In the genomic region with DNA sequence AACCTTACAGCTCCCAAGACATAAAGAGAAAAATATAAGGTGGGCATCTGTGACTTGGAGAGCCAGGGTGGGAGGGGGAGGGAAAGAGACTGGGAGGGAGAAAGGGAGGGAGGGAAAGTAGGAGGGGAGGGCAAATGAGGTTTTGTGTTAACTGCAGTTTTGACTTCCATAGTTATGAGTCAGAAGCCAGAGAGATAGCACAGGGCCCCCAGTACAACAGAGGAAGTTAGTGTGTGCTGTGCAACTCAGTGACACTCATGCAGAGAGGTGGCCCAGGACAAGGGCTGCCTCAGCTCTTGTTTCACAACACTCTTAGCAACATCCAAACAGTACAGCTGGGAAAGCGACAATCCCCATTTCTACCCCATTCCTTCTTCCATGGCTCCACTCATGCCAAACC, we compare ENCODE assay signal across 11 mouse cellular contexts.
DNase-seq lines count a peak whose midpoint lies in the region; ATAC-seq and TF ChIP-seq lines count a peak whose summit lies in the region.
"Had no signal": no experiment of that assay in that cellular context is flagged by ENCODE, and none has a peak within 500 bp of the region (broad histone marks: within the 10 kb centered on the region; RNA-seq: fewer than 3 reads in every experiment).

No protein-coding gene starts in this region.

- H3K27ac ChIP-seq in kidney, embryonic 16.5 days (ENCODE audit: low read length), result peak overlapping the region; percentile 48
- H3K27ac ChIP-seq in bone marrow, adult 2 months (ENCODE audit: control insufficient read depth, insufficient read depth, low read depth, low read length, poor library complexity), result peak overlapping the region; percentile 63
- peak overlapping the region; percentile 64 for H3K27ac ChIP-seq in heart, embryonic 16.5 days (ENCODE audit: low read length)
- H3K27ac ChIP-seq in midbrain, embryonic 15.5 days, result no peak overlapping the region

- no peak for TF ChIP-seq CTCF in bone marrow, adult 2 months (IDR thresholded peaks at IDR 0.05; ENCODE audit: control insufficient read depth, insufficient read depth, low read length)

- no peaks in the 10 kb centered on the region for H3K27me3 ChIP-seq in kidney, embryonic 16.5 days (ENCODE audit: insufficient read depth, low read length)
- H3K27me3 ChIP-seq in heart, embryonic 16.5 days (ENCODE audit: control insufficient read depth, insufficient read depth, low read length), result no peaks in the 10 kb centered on the region
- H3K27me3 ChIP-seq in myocyte (ENCODE audit: control insufficient read depth, insufficient read depth, insufficient read length), result no peaks in the 10 kb centered on the region
- H3K27me3 ChIP-seq in midbrain, embryonic 15.5 days (replicated peaks), result no peaks in the 10 kb centered on the region

- peaks cover 37% of the 10 kb centered on the region for H3K4me1 ChIP-seq in kidney, embryonic 16.5 days (ENCODE audit: insufficient read depth, low read length)
- peaks cover 17% of the 10 kb centered on the region for H3K4me1 ChIP-seq in bone marrow, adult 2 months (ENCODE audit: control insufficient read depth, insufficient read depth, low read length)
- H3K4me1 ChIP-seq in heart, embryonic 16.5 days (ENCODE audit: control insufficient read depth, insufficient read depth, low read length), result peaks cover 27% of the 10 kb centered on the region
- H3K4me1 ChIP-seq in midbrain, embryonic 15.5 days, result no peaks in the 10 kb centered on the region

- DNase-seq in kidney, postnatal 25 days, result no peak
- no peak for DNase-seq in frontal cortex, postnatal 25 days (ENCODE audit: low spot score in 2 of 2)
- DNase-seq: cerebellum, adult 2 months; gastrocnemius, postnatal 36 days; kidney, postnatal 36 days; right cerebral cortex, postnatal 14 days had no signal

- no peak overlapping the region for H3K4me2 ChIP-seq in kidney, embryonic 16.5 days (replicated peaks; ENCODE audit: low read depth, low read length)
- H3K4me2 ChIP-seq in heart, embryonic 16.5 days (ENCODE audit: low read depth, low read length), result peak overlapping the region; percentile 17; the same call in 1 of the 2 replicates
- peak overlapping the region; percentile 75 for H3K4me2 ChIP-seq in myocyte (ENCODE audit: low read depth)
- H3K4me2 ChIP-seq in midbrain, embryonic 15.5 days, result no peak overlapping the region

- H3K9me3 ChIP-seq in kidney, embryonic 16.5 days (ENCODE audit: low read length), result no peaks in the 10 kb centered on the region
- no peaks in the 10 kb centered on the region for H3K9me3 ChIP-seq in heart, embryonic 16.5 days (replicated peaks; ENCODE audit: control insufficient read depth, low read length)
- no peaks in the 10 kb centered on the region for H3K9me3 ChIP-seq in midbrain, embryonic 15.5 days

- no peaks in the 10 kb centered on the region for H3K36me3 ChIP-seq in kidney, embryonic 16.5 days (ENCODE audit: insufficient read depth, low read length)
- H3K36me3 ChIP-seq in heart, embryonic 16.5 days (ENCODE audit: control insufficient read depth, insufficient read depth), result no peaks in the 10 kb centered on the region
- H3K36me3 ChIP-seq in myocyte (ENCODE audit: control insufficient read depth, insufficient read depth), result no peaks in the 10 kb centered on the region
- H3K36me3 ChIP-seq in midbrain, embryonic 15.5 days (replicated peaks), result no peaks in the 10 kb centered on the region

- ATAC-seq in kidney, embryonic 16.5 days (ENCODE audit: low FRiP score, low TSS enrichment), result no peak
- ATAC-seq in heart, embryonic 16.5 days (replicated peaks; ENCODE audit: extremely low read depth, insufficient read depth, low FRiP score), result 0 out of 2 replicates have a peak, but pooled peaks have one; percentile 12
- no peak for ATAC-seq in midbrain, embryonic 15.5 days (replicated peaks)

- 78% methylated on average over 1 of the region's 1 CpGs for WGBS in kidney, embryonic 16.5 days
- 32% methylated on average over 1 of the region's 1 CpGs for WGBS in bone marrow, adult 2 months
- WGBS in heart, embryonic 16.5 days, result 67% methylated on average over 1 of the region's 1 CpGs
- 94% methylated on average over 1 of the region's 1 CpGs for WGBS in midbrain, embryonic 15.5 days

- no peak for TF ChIP-seq POLR2A in bone marrow, adult 2 months (IDR thresholded peaks at IDR 0.05; ENCODE audit: borderline replicate concordance, control insufficient read depth, low read depth, low read length)
- TF ChIP-seq POLR2A in myocyte (IDR thresholded peaks at IDR 0.05; ENCODE audit: insufficient read length, low read depth), result no peak

- peaks cover 4% of the 10 kb centered on the region for H3K79me2 ChIP-seq in myocyte (ENCODE audit: control insufficient read depth, insufficient read depth)

- no peak overlapping the region for H3K9ac ChIP-seq in kidney, embryonic 16.5 days (replicated peaks; ENCODE audit: low read length)
- H3K9ac ChIP-seq in heart, embryonic 16.5 days (ENCODE audit: low read length), result no peak overlapping the region
- H3K9ac ChIP-seq in midbrain, embryonic 15.5 days, result no peak overlapping the region

- no peak overlapping the region for H3K4me3 ChIP-seq in kidney, embryonic 16.5 days (ENCODE audit: low read length)
- no peak overlapping the region for H3K4me3 ChIP-seq in bone marrow, adult 2 months (replicated peaks; ENCODE audit: control insufficient read depth, low read depth, low read length)
- no peak overlapping the region for H3K4me3 ChIP-seq in heart, embryonic 16.5 days (ENCODE audit: low read length)
- H3K4me3 ChIP-seq in myocyte, result no peak overlapping the region
- no peak overlapping the region for H3K4me3 ChIP-seq in midbrain, embryonic 15.5 days

- no peak overlapping the region for H3ac ChIP-seq in myocyte (ENCODE audit: control insufficient read depth, insufficient read length)

TF ChIP-seq in myocyte, 11 proteins besides CTCF, POLR2A, EP300 and RAD21:
- TF ChIP-seq MYOG (IDR thresholded peaks at IDR 0.05; ENCODE audit: control insufficient read depth in 1 of 3, insufficient read depth in 1 of 3, insufficient read length in 2 of 3, low read depth in 2 of 3), result peak in 1 of 3 experiments; percentile 30
- TF ChIP-seq POLR2AphosphoS2 (IDR thresholded peaks at IDR 0.05; ENCODE audit: insufficient read length, low read depth), result no peak
- peak; percentile 50; the same call in 1 of the 2 replicates for TF ChIP-seq CEBPB (IDR thresholded peaks at IDR 0.05; ENCODE audit: insufficient read depth, poor library complexity, severe bottlenecking)
- TF ChIP-seq REST (IDR thresholded peaks at IDR 0.05; ENCODE audit: insufficient read depth, insufficient read length), result no peak

Comparison
In these comparisons a context has a peak if more than half of its experiments do, and no peak if none do; other contexts are left out.
1. H3K4me2 ChIP-seq: peak in heart, embryonic 16.5 days (single experiment) and myocyte (single experiment); none in kidney, embryonic 16.5 days (single experiment) and midbrain, embryonic 15.5 days (single experiment).